Mouse (Mus musculus) cerebellum, adult (tissue): ENCODE data around the gene Rack1.
"Not testable (repeated sequence)": the region's sequence is repeated elsewhere in the genome, so short reads cannot be mapped to it uniquely, and the experiment has no call there.

Experiments
- ATAC-seq: cut with Nextera tagmentation; 2 replicates; pipeline ENCODE4 v1.9.2; 2017; ENCODE audit warnings: mild to moderate bottlenecking, moderate library complexity, mixed read lengths; ENCODE audit not compliant: insufficient number of reproducible peaks, low FRiP score, low TSS enrichment

The Rack1 gene

DNA sequence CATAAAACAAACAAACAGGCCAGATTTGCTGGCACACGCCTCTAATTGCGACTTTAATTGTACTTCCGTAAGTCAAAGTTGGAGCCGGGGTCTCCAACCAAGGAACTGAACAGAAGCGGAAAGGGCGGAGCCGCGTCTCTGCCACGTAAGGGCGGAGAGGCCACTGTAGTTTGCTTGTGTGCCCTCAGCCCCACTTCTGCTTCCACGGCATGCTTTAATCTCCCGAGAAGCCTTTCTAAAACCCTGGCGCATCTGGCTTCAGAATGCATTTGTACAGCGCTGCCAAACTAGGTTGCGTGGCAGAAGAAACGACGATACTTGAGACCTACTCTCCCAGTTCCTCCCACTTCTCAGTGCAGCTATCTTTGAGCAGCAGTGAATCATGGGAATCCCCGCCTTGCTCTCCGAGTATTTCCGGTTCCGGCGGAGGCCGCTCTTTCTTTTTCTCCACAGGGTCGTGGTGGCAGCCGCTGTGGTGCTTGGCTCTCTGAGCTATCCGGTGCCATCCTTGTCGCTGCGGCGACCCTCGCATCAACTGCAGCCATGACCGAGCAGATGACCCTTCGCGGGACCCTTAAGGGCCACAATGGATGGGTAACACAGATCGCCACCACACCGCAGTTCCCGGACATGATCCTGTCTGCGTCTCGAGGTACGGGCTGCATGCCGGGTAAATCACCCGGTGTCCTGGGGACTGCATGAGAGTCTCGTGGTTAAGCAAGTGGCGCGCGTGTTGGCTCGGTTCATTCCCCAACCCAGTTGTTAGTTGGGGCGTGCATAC lies at the start of gene Rack1:
Gene Rack1, plus strand, starts transcription at position 412 of the 781 bp plus-strand sequence.
- ATAC-seq, result peak; percentile 93

DNA sequence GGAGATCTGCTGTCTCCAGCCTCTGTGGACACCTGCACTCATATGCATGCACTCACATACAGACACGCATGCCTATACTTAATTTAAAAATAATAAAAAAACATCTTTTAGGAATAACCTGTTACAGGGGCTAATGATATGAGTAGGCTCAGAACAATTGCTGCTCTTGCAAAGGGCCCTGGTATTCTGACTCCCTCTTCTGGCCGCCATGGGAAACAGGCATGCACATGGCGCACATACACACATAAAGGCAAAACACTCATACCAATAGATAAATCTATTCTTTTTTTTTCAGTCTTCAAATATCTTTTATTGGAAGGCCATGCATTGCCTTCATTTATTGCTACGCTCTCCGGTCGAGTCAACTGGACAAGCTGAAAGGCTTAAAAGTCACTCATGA lies 49.7 kb upstream of the Rack1 start:
- no peak for ATAC-seq

GRCm38 (mm10) chr11:48753534-48753933 lies 46.6 kb upstream of the Rack1 start:
- ATAC-seq, result not testable (repeated sequence)

- no peak for ATAC-seq
These were observed 41.1 kb upstream of the Rack1 start for GRCm38 (mm10) chr11:48759021-48759420.

DNA sequence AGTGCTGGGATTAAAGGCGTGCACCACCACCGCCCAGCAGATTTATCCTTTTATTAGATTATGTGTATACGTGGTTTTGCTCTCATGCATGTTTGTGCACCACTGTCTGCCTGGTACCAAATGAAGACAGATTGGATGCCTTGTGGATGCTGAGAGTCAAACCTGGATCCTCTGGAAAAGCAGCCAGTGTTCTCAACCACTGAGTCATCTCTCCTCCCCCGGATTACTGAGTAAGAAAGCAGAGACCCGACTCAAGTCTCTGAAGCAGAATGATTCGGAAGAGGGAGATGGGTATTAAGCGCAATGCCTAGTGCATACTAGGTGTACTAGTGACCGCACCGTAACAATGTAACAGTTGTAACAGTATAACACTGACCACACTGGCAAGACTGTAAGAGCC lies 36.0 kb upstream of the Rack1 start:
- ATAC-seq, result no peak

DNA sequence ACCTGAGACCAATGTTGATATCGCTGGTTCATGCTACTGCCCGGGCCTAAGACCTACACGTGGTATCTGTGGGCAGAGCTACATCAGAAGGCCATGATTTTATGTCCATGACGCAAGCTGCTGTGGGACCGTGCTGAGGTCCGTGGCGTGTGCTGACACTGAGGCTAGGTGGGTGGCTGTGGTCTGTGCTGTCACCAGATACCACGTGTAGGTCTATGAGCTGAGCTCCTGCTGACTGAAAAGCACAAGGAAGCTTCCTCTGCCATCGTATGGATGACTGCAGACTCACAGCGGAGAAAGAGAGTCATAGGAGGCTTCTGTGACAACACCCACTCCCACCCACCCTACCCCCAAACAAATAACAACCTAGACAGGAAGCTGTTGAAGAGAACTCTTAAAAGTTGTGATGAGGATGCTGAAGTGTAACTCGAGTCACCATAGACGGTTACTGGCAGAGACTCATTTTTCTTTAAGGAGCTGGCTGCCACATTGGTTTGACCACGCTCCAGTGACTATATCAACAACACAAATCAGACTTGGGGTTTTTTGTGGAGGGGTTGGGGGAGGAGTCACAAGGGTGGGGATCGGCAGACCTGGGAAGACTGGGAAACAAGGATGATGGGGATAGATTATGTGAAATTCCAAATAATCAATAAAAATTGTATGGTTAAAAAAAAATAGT lies 32.8 kb upstream of the Rack1 start:
- no peak for ATAC-seq

GRCm38 (mm10) chr11:48771691-48772090 lies 28.4 kb upstream of the Rack1 start:
- no peak for ATAC-seq

DNA sequence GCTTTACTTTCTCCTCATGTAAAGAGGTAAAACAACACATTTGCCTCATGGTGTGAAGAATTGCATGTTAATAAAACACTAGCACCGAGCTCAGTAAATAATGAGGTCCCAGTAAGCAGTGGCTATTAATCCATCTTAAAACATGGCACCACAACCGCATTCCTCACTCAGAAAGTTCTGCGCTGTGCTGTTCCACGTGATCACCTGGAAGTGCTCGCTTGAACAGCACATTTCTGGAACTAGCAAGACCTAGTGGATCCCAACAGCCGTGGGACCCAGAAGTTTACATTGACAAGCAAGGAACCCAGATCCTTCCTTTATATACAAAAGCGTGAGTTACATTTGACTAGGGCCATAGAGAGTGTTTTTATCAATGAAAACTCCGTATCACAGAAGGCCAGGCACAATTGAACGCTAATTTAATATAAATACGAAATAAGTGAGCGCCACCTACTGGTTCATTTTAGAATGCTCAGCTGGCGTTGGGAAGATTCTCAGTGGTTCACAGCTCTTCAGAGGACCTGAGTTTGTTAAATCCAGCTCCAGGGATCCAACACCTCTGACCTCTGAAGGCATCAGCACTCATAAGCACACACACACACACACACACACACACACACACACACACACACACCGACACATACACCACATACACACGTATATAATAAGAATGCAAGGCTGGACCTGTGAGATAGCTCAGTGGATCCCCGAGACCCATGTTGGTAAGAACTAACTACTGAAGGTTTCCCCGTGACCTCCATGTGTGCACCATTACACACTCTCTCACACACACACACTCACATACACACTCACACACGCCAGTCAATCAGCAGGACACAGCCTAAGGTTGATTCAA lies 25.5 kb upstream of the Rack1 start:
- ATAC-seq, result no peak

GRCm38 (mm10) chr11:48775483-48775882 lies 24.6 kb upstream of the Rack1 start:
- ATAC-seq, result no peak

DNA sequence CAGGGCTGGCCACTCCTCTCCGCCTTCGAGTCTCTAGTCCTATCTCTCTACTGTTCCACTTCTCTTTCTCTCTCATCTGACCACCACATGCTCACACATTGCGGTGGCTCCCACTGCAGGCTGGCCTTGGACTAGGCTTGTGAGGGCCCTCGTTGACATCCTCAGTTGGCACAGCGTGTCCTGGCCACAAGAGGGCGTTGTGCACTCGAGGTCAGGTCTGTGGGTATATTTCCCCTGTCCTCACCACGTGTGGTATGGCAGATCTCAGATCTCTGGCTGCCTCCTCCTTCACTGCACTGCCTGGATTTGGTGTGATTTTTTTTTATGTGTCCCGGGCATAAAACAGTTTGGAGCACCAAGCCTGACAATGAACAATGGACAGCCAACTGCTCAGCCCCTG lies 23.5 kb upstream of the Rack1 start:
- no peak for ATAC-seq

DNA sequence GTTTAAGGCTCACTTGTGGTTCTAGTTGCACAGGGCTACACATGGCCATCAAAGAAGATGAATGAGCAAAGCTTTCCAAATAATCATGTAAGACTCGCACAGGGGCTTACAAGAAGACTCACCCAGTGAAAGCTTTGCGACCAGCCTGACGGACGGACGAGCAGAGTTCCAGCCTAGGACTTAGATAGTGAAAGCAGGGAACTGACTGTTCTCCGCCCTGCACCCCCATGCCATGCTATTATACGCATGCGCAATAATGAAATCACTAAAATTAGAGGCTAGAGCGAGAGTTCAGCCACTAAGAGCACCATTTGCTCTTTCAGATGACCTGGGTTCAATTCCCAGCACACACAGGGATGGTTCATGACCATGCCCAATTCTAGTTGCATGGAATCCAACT lies 22.8 kb upstream of the Rack1 start:
- no peak for ATAC-seq

- ATAC-seq, result no peak
These were observed 20.7 kb upstream of the Rack1 start for GRCm38 (mm10) chr11:48779450-48779849.

DNA sequence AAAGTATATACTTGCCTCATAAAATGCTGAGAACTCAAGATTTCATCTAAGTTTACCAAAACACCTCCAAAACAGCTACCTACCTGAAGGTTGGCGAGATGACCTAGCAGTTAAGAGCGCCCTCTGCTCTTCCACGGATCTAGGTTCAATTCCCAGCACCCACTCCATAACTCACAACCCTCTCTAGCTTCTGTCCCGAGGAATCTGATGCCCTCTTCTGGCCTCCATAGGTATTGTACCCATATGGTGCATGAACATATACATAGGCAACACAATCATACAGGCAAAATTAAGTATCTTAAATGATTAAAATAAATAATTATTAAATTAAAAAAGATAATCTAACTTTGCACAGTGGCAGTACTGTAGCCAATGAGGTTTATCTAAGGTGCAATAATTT lies 17.9 kb upstream of the Rack1 start:
- no peak for ATAC-seq

DNA sequence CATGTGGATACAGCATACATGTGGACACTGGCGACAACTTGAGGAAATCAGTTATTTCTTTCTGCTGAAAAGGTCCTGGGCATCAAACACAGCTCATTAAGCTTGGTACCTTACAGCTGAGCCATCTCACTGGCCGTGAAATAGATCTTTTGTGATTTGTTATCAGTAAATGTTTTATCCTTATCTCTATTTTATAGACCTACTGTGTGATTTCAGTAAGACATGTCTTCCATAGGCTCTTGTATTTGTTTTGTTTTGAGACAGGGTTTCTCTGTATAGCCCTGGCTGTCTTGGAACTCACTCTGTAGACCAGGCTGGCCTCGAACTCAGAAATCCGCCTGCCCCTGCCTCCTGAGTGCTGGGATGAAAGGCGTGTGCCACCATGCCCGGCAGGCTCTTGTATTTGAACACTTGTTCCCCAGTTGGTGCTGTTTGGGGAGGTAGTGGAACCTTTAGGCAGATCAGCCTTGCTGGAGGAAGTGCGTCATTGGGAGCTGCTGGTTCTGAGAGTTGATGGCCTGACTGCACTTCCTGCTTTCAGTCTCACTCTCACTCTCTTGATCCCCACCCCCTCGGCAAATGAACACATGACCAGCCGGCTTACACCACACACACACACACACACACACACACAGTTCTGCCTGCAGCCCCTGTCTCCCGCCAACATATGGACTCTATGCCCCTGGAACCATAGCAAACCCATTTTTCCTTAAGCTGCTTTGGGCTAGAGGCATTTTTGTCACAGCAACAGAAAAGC lies 12.5 kb upstream of the Rack1 start:
- no peak for ATAC-seq

DNA sequence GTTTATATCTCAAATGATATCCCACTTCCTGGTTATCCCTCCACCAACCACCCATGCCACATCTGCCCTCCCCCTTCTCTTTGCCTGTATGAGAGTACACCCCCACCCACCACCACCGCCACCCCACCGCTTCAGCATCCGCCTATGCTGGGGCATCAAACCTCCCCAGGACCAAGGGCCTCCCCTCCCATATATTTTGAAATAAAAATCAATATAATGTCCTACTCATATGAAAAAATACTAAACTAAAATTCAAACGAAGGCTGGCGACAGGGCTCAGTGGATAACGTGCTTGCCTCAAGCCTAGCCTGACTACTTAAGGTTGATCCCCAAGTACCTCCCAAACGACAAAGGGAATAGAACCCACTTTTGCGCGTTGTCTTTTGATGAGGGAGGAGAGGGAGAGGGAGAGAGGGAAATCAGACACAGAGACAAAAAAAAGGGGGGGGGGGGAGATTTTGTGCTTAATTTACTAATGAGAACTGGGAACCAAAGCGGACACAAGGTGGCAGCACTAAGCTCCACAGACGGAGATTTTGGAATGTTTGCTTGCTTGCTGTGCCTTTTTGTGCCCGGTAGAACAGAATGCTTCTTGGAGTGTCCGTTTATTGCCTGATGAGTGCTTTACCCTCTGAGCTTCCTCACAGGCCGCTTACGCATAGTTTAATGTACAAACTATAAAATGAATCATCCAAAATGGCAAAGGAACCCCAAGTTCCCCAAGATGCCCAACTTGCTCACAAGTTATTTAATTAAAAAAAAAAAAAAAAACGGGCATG lies 11.6 kb upstream of the Rack1 start:
- peak; percentile 75 for ATAC-seq

DNA sequence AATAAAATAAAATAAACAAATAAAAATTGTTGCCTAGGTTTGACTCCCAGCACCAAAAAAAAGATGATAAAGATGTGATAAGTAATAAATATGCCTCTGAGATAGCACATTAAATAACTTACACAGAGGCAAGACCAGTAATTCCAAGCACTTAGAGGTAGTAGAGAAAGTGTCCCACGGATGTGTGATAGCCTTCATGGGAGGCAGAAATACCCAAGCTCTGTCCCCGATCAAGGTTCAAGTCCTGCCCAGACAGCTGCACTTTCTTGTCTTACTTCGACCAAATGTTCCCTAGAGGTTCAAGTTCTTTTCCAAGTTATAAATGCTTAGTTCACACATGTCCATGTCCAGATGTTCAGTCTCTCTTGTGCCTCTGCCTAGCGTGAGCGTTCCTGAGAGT lies 10.9 kb upstream of the Rack1 start:
- no peak for ATAC-seq

DNA sequence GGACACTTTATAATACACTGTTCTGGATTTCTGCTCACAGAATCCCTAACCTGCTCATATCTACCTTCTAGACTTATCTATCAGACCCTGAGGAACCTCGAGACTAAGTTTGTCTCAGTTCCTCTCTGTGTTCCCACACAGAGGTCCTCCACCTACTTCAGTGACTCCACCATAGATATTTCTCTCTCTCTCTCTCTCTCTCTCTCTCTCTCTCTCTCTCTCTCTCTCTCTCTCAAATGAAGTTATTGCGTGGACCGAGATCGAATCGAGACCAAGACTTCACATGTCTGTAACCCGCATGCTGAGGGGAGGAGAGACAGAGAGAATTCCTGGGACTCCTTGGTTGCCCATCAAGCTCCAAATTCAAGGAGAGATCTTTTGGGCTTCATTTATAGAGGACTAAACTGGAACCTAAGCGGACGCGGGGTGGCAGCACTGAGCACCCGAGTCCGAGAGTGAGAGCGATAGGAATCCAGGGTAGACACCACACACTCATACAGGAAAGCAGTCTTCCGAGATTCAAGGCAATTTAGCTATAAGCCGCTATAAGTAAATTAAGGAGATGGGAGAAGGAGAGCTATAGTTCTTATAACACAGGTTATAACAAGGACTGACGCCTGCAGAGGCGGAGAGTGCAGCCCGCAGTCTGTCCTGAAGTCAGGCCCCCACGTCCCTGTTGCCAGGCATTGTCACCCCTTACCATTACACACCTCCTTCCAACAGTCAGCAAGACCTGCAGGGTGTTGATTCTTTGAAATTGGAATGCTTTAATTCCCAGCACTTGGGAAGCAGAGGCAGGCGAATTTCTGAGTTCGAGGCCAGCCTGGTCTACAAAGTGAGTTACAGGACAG lies 9.9 kb upstream of the Rack1 start:
- ATAC-seq, result peak; percentile 80; the same call in 1 of the 2 replicates

GRCm38 (mm10) chr11:48790946-48791345 lies 9.2 kb upstream of the Rack1 start:
- no peak for ATAC-seq

- not testable (repeated sequence) for ATAC-seq
These were observed 8.2 kb upstream of the Rack1 start for GRCm38 (mm10) chr11:48791894-48792293.
